Mouse (Mus musculus) midbrain, embryonic 12.5 days (tissue): ENCODE measurements around the gene Klf3. TPM values are rescaled to one million over a fixed set of nuclear protein-coding genes. Genes with fewer than 3 reads are reported as not detected.

ENCODE experiments used
- ATAC-seq: fragments of 200-750 bp; cut with Nextera tagmentation; 2 replicates; pipeline ENCODE4 v1.8.0; 2017; ENCODE audit warnings: low read depth, moderate TSS enrichment, moderate library complexity; ENCODE audit not compliant: low FRiP score
- H3K27ac ChIP-seq: fragments of 300-500 bp; sonication (generic); replicated peaks from 2 replicates; pipeline ENCODE4 v1.5.1; 2016; ENCODE audit warnings: mild to moderate bottlenecking
- H3K27me3 ChIP-seq: fragments of 300-500 bp; sonication (generic); 2 replicates; pipeline ENCODE4 v1.6.1; 2016; ENCODE audit warnings: mild to moderate bottlenecking
- H3K36me3 ChIP-seq: fragments of 300-500 bp; sonication (generic); 2 replicates; pipeline ENCODE4 v1.6.1; 2016
- H3K4me1 ChIP-seq: fragments of 300-500 bp; sonication (generic); 2 replicates; pipeline ENCODE4 v1.6.1; 2016
- H3K4me2 ChIP-seq: fragments of 300-500 bp; sonication (generic); replicated peaks from 2 replicates; pipeline ENCODE4 v1.6.1; 2016; ENCODE audit warnings: mild to moderate bottlenecking, moderate library complexity
- H3K4me3 ChIP-seq: fragments of 300-500 bp; sonication (generic); 2 replicates; pipeline ENCODE4 v1.5.1; 2016; ENCODE audit warnings: mild to moderate bottlenecking
- H3K9ac ChIP-seq: fragments of 300-500 bp; sonication (generic); replicated peaks from 2 replicates; pipeline ENCODE4 v1.6.1; 2016; ENCODE audit warnings: mild to moderate bottlenecking, moderate library complexity
- H3K9me3 ChIP-seq: fragments of 300-500 bp; sonication (generic); 2 replicates; pipeline ENCODE4 v1.6.1; 2016; ENCODE audit warnings: mild to moderate bottlenecking
- WGBS: fragments of 180-500 bp; shearing (Covaris S2); methylation state at CpG from one replicate; pipeline ENCODE4 v1.1.7; 2016; 5-methylcytosine and 5-hydroxymethylcytosine counted together
- polyA plus RNA-seq: library from polyadenylated mRNA; unstranded; fragments of >200 nt; fragmentation: Nextera tagmentation; extraction: Ambion mirVana; gene quantifications from 2 replicates; pipeline ENCODE4 v1.2.1, GENCODE M21; 2016

Gene Klf3
- polyA plus RNA-seq, 1 experiment from 2014 or later = 37.4 TPM

DNA sequence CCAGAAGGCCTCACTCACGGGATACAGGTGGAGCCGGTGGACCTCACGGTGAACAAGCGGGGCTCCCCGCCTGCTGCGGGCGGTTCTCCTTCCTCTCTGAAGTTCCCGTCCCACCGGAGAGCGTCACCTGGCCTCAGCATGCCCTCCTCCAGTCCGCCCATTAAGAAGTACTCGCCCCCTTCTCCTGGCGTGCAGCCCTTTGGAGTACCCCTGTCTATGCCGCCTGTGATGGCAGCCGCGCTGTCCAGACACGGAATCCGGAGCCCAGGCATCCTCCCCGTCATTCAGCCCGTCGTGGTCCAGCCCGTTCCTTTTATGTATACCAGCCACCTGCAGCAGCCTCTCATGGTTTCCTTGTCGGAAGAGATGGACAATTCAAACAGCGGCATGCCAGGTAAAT is 18.8 kb downstream of the Klf3 start:
- 95% methylated on average over 24 of the region's 24 CpGs for WGBS
- Histone ChIP-seq H3K4me1 (no peaks in the 10 kb centered on the region), H3K9me3 (no peaks in the 10 kb centered on the region), H3K36me3 (peaks cover 72% of the 10 kb centered on the region), H3K27ac (no peak overlapping the region), H3K4me2 (no peak overlapping the region), H3K4me3 (no peak overlapping the region), H3K27me3 (no peaks in the 10 kb centered on the region), H3K9ac (no peak overlapping the region)
- no peak for ATAC-seq

DNA sequence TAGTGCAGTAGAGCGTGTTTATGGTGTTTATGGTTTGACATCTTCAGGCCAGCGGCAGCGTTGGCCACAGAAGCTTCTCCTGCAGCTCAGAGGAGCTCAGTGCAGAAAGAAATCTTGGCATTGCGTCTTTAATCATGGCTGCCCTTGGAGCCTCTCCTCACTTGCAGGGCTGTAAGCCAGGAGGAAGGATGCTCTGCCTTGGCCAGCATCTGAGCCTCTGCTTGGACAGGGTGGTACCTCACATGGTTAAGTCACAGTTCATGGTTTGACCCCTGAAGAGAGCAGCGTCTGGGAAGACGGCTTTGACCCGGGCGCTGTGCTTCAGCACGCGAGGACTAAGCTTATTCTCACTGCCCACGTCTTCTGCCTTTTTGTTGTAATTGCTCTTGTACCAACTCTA is 20.2 kb downstream of the Klf3 start:
- Histone ChIP-seq H3K4me2 (no peak overlapping the region), H3K4me1 (no peaks in the 10 kb centered on the region), H3K27ac (no peak overlapping the region), H3K9ac (no peak overlapping the region), H3K9me3 (no peaks in the 10 kb centered on the region), H3K4me3 (no peak overlapping the region), H3K36me3 (peaks cover 78% of the 10 kb centered on the region), H3K27me3 (no peaks in the 10 kb centered on the region)
- no peak for ATAC-seq
- 95% methylated on average over 11 of the region's 11 CpGs for WGBS

DNA sequence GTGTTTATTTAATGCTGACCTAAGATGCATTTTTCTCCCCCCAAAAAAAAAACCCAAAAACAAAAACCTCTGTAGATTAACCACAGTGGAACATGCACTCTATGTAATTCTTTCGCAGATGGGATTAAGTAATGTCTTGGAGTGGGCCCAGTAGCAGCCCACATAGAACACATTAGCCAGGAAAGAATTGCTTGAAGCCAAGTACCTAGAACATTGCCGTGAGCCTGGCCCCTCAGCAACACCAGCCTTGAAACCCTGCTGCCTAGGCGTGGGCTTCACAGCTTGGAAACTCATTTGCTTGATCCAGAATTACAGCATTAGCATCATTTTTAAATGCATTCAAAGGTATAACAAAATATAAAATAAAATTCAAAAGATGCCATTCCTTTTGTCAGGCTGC is 21.6 kb downstream of the Klf3 start:
- no peak for ATAC-seq
- Histone ChIP-seq H3K9ac (no peak overlapping the region), H3K9me3 (no peaks in the 10 kb centered on the region), H3K4me1 (no peaks in the 10 kb centered on the region), H3K27ac (no peak overlapping the region), H3K27me3 (no peaks in the 10 kb centered on the region), H3K4me3 (no peak overlapping the region), H3K4me2 (no peak overlapping the region), H3K36me3 (peaks cover 85% of the 10 kb centered on the region)
- WGBS = 93% methylated on average over 3 of the region's 3 CpGs

DNA sequence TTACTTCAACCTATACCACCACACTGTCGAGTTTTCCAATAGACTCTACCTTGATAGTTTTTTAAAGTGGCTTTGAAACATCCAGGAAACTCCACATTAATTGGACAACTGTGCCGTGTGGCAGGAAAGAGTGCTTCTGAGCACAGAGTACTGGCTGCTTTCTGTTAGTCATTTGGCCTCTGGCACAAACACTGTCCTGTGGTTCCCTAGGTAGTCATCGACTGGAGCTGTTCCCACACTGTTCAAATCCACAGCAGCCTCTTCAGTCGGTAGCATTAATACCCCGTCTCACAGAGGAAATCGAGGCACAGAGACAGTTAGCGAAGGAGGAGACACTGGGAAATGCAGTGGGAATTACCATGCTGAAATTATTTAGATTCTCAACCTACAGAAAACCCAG is 22.3 kb downstream of the Klf3 start:
- ATAC-seq = no peak
- Histone ChIP-seq H3K27ac (no peak overlapping the region), H3K36me3 (peaks cover 81% of the 10 kb centered on the region), H3K4me3 (no peak overlapping the region), H3K27me3 (no peaks in the 10 kb centered on the region), H3K9me3 (no peaks in the 10 kb centered on the region), H3K4me2 (no peak overlapping the region), H3K4me1 (no peaks in the 10 kb centered on the region), H3K9ac (no peak overlapping the region)
- WGBS = 94% methylated on average over 7 of the region's 7 CpGs

- H3K27me3 ChIP-seq = no peaks in the 10 kb centered on the region
- no peak overlapping the region for H3K9ac ChIP-seq
- H3K4me3 ChIP-seq = no peak overlapping the region
- no peak overlapping the region for H3K4me2 ChIP-seq
- H3K4me1 ChIP-seq = no peaks in the 10 kb centered on the region
- WGBS = 95% methylated on average over 12 of the region's 12 CpGs
- no peak for ATAC-seq
- no peak overlapping the region for H3K27ac ChIP-seq
- peaks cover 76% of the 10 kb centered on the region for H3K36me3 ChIP-seq
- no peaks in the 10 kb centered on the region for H3K9me3 ChIP-seq
These were observed 24.0 kb downstream of the Klf3 start for GRCm38 (mm10) chr5:64827151-64827550.

GRCm38 (mm10) chr5:64828314-64828713 is 25.1 kb downstream of the Klf3 start:
- Histone ChIP-seq H3K4me3 (no peak overlapping the region), H3K27ac (no peak overlapping the region), H3K36me3 (peaks cover 67% of the 10 kb centered on the region), H3K9me3 (no peaks in the 10 kb centered on the region), H3K27me3 (no peaks in the 10 kb centered on the region), H3K4me2 (no peak overlapping the region), H3K9ac (no peak overlapping the region), H3K4me1 (no peaks in the 10 kb centered on the region)
- WGBS = 94% methylated on average over 9 of the region's 9 CpGs
- ATAC-seq = no peak

DNA sequence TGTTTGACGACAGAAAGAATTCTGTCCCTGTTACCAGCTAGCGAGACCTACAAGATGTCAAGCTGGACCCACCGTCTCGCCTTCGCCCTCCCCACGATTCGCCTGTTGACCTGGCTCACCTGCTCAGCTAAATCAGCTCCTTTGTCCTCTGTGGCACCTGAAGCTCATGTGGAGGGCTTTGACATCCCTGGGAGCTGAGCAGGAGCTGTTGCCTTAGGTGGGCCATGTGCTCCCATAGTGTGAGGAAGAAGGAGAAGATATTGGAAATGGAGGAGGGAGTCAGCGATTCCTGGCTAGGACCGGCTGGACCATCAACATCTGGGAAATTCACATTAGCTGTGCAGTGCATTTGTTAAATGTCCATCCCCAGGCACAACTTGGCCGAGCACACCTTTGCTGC is 26.4 kb downstream of the Klf3 start:
- H3K4me3 ChIP-seq = no peak overlapping the region
- ATAC-seq = no peak
- H3K9ac ChIP-seq = no peak overlapping the region
- H3K27me3 ChIP-seq = no peaks in the 10 kb centered on the region
- WGBS = 94% methylated on average over 10 of the region's 10 CpGs
- H3K4me2 ChIP-seq = no peak overlapping the region
- peaks cover 57% of the 10 kb centered on the region for H3K36me3 ChIP-seq
- H3K9me3 ChIP-seq = no peaks in the 10 kb centered on the region
- H3K27ac ChIP-seq = no peak overlapping the region
- H3K4me1 ChIP-seq = no peaks in the 10 kb centered on the region

- no peak overlapping the region for H3K27ac ChIP-seq
- WGBS = 90% methylated on average over 3 of the region's 3 CpGs
- H3K9ac ChIP-seq = no peak overlapping the region
- no peaks in the 10 kb centered on the region for H3K4me1 ChIP-seq
- H3K9me3 ChIP-seq = no peaks in the 10 kb centered on the region
- ATAC-seq = no peak
- H3K36me3 ChIP-seq = peaks cover 48% of the 10 kb centered on the region
- H3K27me3 ChIP-seq = no peaks in the 10 kb centered on the region
- H3K4me2 ChIP-seq = no peak overlapping the region
- no peak overlapping the region for H3K4me3 ChIP-seq
These were observed 27.6 kb downstream of the Klf3 start for GRCm38 (mm10) chr5:64830773-64831172.

- H3K27ac ChIP-seq = no peak overlapping the region
- peaks cover 27% of the 10 kb centered on the region for H3K36me3 ChIP-seq
- no peaks in the 10 kb centered on the region for H3K9me3 ChIP-seq
- H3K27me3 ChIP-seq = no peaks in the 10 kb centered on the region
- no peak overlapping the region for H3K4me2 ChIP-seq
- H3K4me1 ChIP-seq = no peaks in the 10 kb centered on the region
- ATAC-seq = no peak
- H3K4me3 ChIP-seq = no peak overlapping the region
- no peak overlapping the region for H3K9ac ChIP-seq
These were observed 30.2 kb downstream of the Klf3 start for GRCm38 (mm10) chr5:64833410-64833809.

- WGBS = 77% methylated on average over 1 of the region's 1 CpGs
- Histone ChIP-seq H3K9me3 (no peaks in the 10 kb centered on the region), H3K4me3 (no peak overlapping the region), H3K9ac (no peak overlapping the region), H3K4me2 (no peak overlapping the region), H3K4me1 (no peaks in the 10 kb centered on the region), H3K27ac (no peak overlapping the region), H3K36me3 (peaks cover 19% of the 10 kb centered on the region), H3K27me3 (no peaks in the 10 kb centered on the region)
- ATAC-seq = no peak
These were observed 31.0 kb downstream of the Klf3 start for GRCm38 (mm10) chr5:64834213-64834612.

DNA sequence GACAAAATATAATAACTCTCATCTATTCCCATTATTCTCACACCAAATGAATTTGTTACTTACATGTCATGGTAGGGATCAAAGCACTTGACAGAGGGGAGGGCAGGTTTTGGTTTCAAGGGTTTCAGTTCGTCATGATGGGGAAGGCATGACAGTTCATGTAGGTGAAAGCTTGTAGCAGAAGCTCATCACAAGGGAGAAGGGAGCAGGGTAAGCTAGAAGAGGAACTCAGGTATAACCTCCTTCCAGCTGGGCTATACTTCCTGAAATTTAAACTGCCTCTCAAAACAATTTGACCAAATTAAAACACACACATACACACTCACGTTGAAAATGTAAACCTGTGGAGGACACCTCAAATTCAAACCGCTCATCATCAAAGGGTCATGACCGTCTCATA is 32.1 kb downstream of the Klf3 start:
- no peaks in the 10 kb centered on the region for H3K4me1 ChIP-seq
- H3K27ac ChIP-seq = no peak overlapping the region
- H3K9ac ChIP-seq = no peak overlapping the region
- H3K9me3 ChIP-seq = no peaks in the 10 kb centered on the region
- ATAC-seq = no peak
- 0 out of 2 replicates have a peak, but pooled peaks cover 13% of the 10 kb centered on the region for H3K36me3 ChIP-seq
- H3K4me2 ChIP-seq = no peak overlapping the region
- H3K27me3 ChIP-seq = no peaks in the 10 kb centered on the region
- 91% methylated on average over 4 of the region's 4 CpGs for WGBS
- H3K4me3 ChIP-seq = no peak overlapping the region

GRCm38 (mm10) chr5:64839016-64839599 is 35.9 kb downstream of the Klf3 start:
- Histone ChIP-seq H3K9ac (no peak overlapping the region), H3K4me1 (no peaks in the 10 kb centered on the region), H3K9me3 (peaks cover 7% of the 10 kb centered on the region; the same call in 1 of the 2 replicates), H3K4me3 (no peak overlapping the region), H3K36me3 (no peaks in the 10 kb centered on the region), H3K27me3 (no peaks in the 10 kb centered on the region), H3K27ac (no peak overlapping the region), H3K4me2 (no peak overlapping the region)
- WGBS = 82% methylated on average over 6 of the region's 6 CpGs
- no peak for ATAC-seq

DNA sequence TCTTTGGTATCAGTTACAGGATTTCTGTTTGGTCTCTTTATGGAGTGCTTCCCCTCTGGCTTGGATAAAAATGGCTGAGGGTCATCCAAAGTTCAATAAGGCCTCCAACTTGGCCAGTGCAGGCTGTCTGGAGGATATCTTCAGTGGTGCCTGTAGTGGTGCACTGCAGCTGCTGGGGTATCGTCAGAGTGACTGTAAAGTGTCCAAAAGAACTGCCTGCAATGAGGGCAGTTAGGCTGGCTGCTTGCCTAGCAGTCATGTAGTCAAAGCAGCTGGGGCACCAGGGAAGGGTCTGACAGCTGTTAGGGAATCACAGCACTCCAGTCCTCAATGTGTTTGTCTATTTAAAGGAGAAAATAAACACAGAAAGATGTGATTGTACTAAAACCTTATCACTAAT is 36.9 kb downstream of the Klf3 start:
- no peak overlapping the region for H3K27ac ChIP-seq
- H3K36me3 ChIP-seq = no peaks in the 10 kb centered on the region
- 78% methylated on average over 1 of the region's 1 CpGs for WGBS
- H3K27me3 ChIP-seq = no peaks in the 10 kb centered on the region
- H3K9ac ChIP-seq = no peak overlapping the region
- no peak overlapping the region for H3K4me3 ChIP-seq
- peaks cover 8% of the 10 kb centered on the region; the same call in 1 of the 2 replicates for H3K9me3 ChIP-seq
- H3K4me2 ChIP-seq = no peak overlapping the region
- no peaks in the 10 kb centered on the region for H3K4me1 ChIP-seq
- ATAC-seq = no peak
